Mouse (Mus musculus): Measurements from ENCODE around the gene Smg1.

DNA sequence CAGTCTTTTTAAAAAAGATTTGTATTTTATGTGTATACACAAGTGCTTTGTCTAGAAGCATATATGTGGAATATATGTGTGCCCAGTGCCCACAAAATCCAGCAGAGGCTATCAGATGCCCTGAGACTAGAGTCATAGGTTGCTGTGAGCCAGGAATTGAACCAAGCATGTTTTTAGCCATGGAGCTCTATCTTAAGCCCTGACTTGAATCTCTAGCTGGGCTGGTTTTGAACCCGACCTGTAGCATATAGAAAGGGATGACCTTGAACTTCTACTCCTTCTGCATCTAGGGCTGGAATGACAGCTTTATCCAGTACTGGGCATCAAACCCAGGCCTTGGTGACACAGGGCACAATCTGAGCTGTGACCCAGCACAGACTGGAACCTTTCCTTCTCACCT is 122.8 kb downstream of the Smg1 start:
- TF ChIP-seq POLR2A (IDR thresholded peaks at IDR 0.05; ENCODE audit: borderline replicate concordance, low read depth, low read length) (no peak), CTCF (IDR thresholded peaks at IDR 0.05; ENCODE audit: low read depth, low read length) (no peak)

Measured in bone marrow macrophage, adult 2 months (primary cell).